Mouse (Mus musculus) ovary, postnatal 36 days (tissue): ENCODE results near the gene Med21.

Source experiments
- DNase-seq: peaks from one replicate; pipeline ENCODE4 v3.0.0; 2022; ENCODE audit warnings: low spot score, mixed read lengths

Med21 gene

DNA sequence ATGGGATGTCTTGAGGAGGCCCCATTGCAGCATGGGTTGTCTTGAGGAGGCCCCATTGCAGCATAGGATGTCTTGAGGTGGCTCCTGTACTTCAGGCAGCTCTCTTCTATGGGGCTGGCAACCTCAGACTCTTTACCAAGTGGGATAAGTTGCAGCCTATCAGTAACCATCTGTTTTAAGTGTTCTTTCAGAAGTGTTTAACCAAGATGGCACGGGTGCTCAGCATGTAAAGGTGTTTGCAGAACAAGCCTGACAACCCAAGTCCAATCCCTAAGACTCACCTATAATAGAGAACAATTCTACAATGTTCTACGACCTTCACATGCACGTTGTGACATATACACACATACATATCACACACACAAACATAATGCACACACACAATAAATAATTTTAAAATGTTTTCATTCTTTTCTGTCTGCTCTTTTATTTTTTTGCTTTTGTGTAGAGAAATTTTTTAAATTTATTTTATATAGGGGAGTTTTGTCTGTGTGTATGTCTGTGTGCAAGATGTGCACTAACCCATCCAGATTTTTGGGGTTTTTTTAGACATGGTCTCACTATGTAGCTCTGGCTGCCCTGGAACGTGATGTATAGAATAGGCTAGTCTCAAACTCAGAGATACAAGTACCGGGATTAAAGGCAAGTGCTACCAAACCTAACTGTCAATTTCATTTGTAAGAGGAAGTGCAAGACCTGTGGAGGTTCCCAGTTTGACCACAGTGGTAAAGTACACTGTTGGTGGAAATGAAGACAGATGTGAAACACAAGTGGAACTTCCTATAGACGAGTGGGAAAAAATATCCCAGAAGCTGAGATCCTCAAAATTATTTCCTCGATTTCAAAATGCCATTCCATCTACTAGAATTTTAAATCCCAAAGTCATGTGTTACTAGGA is 2.0 kb upstream of the Med21 start:
- no peak for DNase-seq

GRCm38 (mm10) chr6:146640991-146641390 is 1.4 kb upstream of the Med21 start:
- no peak for DNase-seq

DNA sequence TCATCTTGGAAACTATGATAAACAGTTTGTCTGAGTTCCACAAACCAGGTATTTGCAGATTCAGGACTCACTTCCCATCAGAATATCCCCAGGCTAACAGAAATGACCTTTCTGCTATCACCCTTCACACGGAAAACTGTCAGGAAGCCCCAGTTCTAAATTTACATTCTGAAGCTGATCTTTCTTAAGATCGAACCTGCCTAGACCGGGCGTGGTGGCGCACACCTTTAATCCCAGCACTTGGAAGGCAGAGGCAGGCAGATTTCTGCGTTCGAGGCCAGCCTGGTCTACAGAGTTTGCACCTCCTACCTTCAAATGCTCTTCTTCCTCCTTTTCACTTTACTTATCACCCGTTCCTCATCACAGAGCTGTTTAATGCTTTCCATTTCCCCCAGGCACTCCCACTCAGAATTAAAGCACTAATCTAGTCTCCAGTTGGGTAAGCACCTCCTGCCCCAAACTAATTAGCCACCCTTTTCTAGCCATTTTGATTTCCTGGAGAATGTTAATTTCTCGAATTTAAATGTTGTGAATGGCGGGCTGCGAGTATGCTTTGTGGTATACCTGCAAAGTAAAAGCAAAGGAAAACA is 631 bp upstream of the Med21 start:
- no peak for DNase-seq

DNA sequence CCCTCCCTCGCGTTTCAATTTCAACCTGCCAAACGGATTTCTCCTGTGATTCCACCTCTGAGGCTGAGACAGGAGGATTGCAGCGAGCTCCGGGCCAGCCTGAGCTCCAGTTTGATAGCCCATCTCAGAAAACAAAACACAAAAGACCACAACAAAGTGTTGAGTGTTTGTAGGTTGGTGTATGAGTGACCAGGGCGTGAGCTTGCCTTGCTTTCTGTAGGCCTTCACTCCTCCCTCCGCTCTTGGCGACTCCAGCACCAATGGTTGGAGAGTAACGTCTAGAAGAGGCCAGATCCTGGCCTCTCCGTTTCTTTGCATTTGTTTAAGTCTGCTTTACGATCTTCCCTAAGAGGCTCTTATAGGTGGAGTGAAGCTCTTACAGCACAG is 830 bp downstream of the Med21 start:
- DNase-seq = no peak

DNA sequence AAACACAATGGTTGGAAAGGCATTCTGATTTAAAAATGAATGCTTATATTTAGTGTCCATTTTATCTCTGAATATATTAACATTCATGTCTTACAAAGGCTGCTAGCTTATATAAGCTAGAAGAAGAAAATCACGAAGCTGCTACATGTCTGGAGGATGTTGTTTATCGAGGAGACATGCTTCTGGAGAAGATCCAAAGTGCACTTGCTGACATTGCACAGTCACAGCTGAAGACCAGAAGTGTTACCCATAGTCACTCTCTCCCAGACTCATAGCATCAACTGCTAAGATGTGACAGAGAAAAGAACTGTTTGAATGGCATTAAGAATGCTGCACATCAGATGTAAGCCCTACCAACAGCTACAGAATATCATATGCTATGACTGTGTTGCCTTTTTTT is 7.7 kb downstream of the Med21 start:
- no peak for DNase-seq

DNA sequence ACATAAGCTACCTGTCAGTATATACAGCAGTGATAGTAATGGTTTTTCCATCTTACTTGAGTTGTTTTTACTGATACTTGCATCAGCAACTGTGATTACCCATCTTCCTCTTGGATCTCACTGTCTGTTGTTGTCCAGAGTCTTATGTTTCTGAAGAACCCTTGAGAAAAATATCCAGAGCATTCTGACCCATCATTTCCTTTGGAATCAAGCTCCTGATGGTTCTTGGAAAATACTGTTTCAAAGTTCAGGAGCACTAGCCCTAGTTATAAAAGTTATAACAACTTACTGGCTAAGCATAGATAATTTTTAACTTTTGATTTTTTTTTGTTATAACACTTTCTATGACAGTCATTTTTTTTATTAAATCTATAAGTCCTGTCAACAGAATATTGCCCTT is 9.1 kb downstream of the Med21 start:
- DNase-seq = no peak

DNA sequence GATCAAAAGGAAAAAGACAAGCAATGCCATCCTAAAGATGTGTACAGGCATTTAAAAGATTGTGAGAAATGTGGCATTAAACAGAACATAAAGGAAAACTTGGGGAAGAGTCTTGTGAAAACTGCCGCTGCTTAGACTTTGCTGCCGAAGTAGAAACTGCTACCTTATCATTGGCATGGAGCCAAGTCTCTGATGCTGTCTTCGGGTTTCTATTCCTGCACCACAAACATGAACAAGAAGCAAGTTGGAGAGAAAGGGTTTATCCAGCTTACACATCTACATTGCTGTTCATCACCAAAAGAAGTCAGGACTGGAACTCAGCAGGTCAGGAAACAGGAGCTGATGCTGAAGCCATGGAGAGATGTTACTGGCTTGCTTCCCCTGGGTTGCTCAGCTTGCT is 10.8 kb downstream of the Med21 start:
- no peak for DNase-seq

GRCm38 (mm10) chr6:146660591-146660990 is 18.2 kb downstream of the Med21 start:
- no peak for DNase-seq

GRCm38 (mm10) chr6:146661655-146662054 is 19.3 kb downstream of the Med21 start:
- DNase-seq = no peak

DNA sequence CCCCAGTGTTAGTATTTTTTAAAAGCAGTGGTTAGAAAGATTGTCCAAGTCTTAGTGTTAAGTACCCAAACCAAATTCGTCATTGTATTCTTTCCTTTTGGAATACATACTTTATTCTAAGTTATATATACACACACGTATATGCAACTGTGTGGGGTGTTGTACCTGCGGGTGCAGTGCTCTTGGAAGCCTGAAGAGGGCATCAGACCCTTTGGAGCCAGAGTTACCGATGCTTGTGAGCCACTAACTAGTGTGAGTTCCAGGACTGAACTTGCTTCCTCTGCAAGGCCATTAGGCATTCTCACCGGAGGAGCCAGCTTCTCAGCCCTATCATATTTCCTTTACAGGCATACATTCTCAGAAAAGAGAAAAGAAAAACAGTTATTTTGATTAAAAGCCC is 20.3 kb downstream of the Med21 start:
- peak; percentile 33 for DNase-seq

DNA sequence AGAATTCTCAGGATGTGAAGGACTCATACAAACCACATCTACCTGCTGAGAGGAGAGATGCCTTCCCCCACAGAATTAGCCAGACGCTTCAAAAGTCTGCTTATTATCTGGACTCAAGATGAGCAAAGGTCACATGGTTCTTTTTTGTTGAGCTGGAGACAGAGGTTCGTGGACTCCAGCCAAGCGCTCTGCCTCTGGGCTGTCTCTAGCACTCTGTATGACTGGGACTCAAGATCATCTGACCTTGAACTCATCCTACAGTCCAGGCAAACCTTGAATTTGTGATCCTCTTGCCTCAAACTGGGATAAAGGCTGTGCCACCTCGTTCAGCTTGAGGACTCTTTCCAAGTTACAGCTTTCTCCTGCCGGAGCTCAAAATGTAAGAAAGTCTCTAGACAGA is 21.8 kb downstream of the Med21 start:
- peak; percentile 36 for DNase-seq

- no peak for DNase-seq
These were observed 22.6 kb downstream of the Med21 start for GRCm38 (mm10) chr6:146664917-146665316.

DNA sequence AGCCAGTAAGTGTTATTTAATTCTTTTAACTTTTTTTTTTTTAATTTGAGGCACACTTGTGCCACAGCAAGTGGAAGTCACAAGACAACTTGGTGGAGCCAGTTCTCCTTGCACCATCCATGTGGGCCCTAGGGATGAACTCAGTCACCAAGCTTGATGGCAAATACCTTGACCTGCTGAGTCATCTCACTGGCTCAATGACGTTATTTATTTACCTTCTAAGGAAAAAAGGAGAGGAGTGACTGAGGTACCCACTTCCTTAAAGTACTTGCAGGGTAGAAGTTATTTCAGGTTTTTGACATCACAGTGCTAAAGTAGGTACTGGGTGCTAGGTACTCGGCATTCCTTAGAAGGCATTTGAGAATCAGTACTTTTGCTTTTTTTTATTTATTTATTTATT is 23.1 kb downstream of the Med21 start:
- no peak for DNase-seq

- no peak for DNase-seq
These were observed 24.5 kb downstream of the Med21 start for GRCm38 (mm10) chr6:146666811-146667210.

GRCm38 (mm10) chr6:146668606-146669005 is 26.3 kb downstream of the Med21 start:
- no peak for DNase-seq

- no peak for DNase-seq
These were observed 28.9 kb downstream of the Med21 start for GRCm38 (mm10) chr6:146670956-146671855.

DNA sequence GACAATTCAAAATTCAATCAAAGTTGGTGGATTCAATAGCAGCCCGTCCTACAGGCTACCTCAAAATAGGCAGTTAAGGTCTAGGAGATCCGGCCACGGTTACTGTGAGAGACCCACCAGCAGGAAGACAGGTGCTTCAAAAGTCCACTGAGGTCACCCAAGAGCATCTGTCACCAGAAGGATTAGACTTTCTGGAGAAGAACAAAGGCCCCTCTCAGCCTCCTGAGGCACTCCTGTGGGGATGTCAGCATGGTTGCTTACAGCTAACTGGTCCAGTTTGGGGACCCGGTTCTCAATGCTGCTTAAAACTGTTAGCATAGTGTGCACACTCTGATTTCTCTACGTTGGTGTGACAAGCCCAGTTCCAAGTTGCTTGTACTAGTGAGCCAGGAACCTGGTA is 29.8 kb downstream of the Med21 start:
- no peak for DNase-seq

DNA sequence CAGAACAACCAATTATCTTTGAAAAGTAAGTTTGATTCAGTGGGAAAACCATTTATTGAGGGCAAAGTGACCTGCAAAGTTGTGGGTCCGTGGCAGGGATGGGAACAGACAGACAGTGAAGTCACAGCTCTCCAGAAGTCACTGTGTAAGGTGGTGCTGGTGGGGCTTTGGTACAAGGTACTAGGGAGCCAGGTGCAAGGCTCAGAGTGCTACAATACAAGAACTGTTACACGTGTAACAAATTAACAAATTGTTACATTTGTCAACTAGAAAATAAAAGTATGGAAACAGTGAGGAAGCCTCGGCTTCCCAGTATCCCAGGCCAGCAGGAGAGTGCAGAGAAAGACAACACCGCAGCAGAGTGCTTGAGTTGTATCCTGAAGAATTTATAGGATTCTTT is 31.3 kb downstream of the Med21 start:
- no peak for DNase-seq

- DNase-seq = no peak
These were observed 32.1 kb downstream of the Med21 start for GRCm38 (mm10) chr6:146674420-146674819.

DNA sequence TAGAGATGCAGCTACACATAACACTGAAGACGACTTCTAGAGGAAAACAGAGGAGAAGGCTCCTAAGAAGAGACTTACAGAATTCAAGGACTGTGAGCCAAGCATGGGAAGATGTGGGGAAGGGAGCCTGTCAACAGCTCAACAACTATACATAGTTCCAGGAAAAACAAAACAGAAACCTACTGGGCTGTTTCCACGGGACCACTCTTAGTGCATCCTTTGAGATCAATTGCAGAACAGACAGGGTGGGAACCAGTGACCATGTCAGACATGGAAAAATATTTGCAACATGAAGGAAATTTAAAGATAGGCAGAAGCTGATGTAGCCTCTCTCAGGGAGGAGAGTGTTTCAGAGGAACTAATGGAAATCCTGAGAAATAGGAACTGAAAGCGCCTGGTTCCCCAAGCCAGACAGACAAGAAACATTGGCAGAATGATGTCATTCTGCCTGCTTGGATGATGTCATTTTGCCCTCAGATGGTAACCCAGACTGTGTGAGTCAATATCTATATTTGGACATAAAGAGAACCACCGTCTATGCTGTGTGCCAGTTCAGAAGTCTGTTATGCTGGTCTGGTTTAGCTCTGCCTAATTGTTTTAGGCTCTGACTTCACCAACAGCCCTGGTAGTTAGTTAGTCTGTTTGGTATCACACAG is 32.7 kb downstream of the Med21 start:
- no peak for DNase-seq

- DNase-seq = no peak
These were observed 34.6 kb downstream of the Med21 start for GRCm38 (mm10) chr6:146676904-146677303.
